Mouse (Mus musculus): ENCODE measurements around the gene Lrrc45.

DNA sequence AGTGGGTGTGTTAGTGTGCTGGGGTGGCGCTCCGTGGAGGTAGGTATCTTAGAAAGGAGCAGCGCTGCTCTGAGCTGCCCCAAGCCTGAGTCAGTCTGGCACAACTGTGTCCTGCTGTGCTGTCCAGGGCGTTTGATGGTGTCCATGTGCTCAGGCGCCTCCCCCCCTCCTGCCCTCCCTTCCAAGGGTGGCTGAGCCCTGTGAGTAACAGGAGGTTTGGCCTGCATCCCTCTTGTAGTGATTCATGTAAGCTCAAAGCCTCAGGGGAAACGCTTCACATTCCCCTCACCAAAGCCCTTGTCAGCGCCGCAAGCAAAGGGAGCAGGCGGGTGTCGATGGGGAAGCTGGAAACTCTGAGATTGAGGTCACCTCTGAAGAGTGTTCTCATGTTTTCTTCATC, 16.0 kb upstream of the Lrrc45 start:
- TF ChIP-seq CTCF (IDR thresholded peaks at IDR 0.05; ENCODE audit: low read depth), result no peak
- no peak for TF ChIP-seq EP300 (IDR thresholded peaks at IDR 0.05; ENCODE audit: low read depth)
